Mouse (Mus musculus): Measurements from ENCODE around the gene Crybb1. TPM values are rescaled to one million over a fixed set of nuclear protein-coding genes. Genes with fewer than 3 reads are reported as not detected.

The Crybb1 gene
- total and polyA plus RNA-seq, 2 experiments from 2014 or later, result 5.0 to 10.8 TPM

DNA sequence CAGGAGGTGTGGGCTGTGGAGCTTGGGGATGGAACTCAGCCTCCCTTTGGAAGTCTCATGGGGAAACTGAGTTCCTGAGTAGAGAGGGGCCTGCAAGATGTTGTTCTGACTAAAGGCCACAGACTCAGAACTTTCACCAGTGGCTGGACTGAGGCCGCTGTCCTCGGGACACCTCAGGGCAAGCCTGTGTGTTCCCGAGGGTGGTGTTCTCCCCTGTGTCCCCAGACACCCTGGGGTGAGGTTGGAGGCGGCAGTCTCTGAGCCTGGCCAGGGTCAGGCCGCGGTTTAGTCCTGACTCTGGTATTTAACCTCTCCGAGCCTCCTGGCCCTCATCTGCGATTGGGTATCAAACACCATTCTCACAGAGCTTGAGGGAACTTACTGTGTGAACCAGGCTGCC lies 39.9 kb downstream of the Crybb1 start:
- Histone ChIP-seq H3K4me1 (ENCODE audit: insufficient read depth) (no peaks in the 10 kb centered on the region), H3K9ac (no peak overlapping the region), H3K9me3 (ENCODE audit: low read length) (no peaks in the 10 kb centered on the region), H3K27ac (ENCODE audit: low read depth, low read length) (no peak overlapping the region), H3K27me3 (ENCODE audit: insufficient read depth, low read length) (no peaks in the 10 kb centered on the region), H3K4me2 (ENCODE audit: low read depth) (no peak overlapping the region), H3K36me3 (ENCODE audit: insufficient read depth) (no peaks in the 10 kb centered on the region), H3K4me3 (ENCODE audit: low read depth, low read length) (no peak overlapping the region)
- no peak for DNase-seq
- 61% methylated on average over 8 of the region's 8 CpGs for WGBS
- ATAC-seq, result no peak
- no peak for TF ChIP-seq CTCF (IDR thresholded peaks at IDR 0.05; ENCODE audit: low read depth)

DNA sequence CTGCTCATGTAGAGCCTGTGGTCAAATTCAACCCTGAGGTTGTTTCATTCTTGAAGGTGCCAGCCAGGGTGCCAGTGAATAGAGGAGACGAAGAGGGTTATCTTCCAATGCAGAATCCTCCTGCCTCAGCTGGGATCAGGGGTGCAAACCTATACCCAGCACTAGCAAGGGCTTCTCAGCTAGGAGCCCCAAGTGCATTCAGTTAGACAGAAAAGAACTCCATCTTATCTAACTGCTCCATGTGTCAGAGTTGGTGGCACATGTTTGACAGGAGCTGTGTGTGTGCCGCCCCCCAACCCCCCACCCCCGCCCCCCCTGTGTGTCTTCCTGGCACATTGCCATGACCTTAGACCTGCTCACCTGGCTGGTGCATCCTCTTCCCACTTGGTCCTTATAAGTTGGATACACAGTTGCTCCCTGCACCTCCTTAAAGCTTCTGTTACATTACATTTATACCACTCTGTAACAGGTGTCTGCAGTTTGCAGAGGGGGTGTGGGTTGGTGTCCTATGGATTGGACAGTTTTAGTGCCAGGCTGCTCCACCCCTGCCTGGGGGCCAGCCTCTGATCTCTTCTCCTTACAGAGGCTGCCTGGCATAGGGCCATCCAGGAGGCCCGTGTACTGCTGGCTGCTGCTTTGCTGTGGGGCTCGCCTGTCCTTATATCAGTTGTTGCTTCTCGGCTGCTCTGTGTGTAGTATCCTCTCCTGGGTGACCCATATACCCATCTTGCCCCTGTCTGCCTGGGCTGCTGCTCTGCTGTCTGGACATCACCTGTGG lies 41.0 kb downstream of the Crybb1 start:
- Histone ChIP-seq H3K4me2 (ENCODE audit: low read depth) (no peak overlapping the region), H3K9me3 (ENCODE audit: low read length) (no peaks in the 10 kb centered on the region), H3K36me3 (ENCODE audit: insufficient read depth) (no peaks in the 10 kb centered on the region), H3K27me3 (ENCODE audit: insufficient read depth, low read length) (no peaks in the 10 kb centered on the region), H3K9ac (no peak overlapping the region), H3K4me3 (ENCODE audit: low read depth, low read length) (no peak overlapping the region), H3K4me1 (ENCODE audit: insufficient read depth) (no peaks in the 10 kb centered on the region), H3K27ac (ENCODE audit: low read depth, low read length) (no peak overlapping the region)
- DNase-seq, result no peak
- TF ChIP-seq CTCF (IDR thresholded peaks at IDR 0.05; ENCODE audit: low read depth), result no peak
- 61% methylated on average over 6 of the region's 6 CpGs for WGBS
- ATAC-seq, result no peak

DNA sequence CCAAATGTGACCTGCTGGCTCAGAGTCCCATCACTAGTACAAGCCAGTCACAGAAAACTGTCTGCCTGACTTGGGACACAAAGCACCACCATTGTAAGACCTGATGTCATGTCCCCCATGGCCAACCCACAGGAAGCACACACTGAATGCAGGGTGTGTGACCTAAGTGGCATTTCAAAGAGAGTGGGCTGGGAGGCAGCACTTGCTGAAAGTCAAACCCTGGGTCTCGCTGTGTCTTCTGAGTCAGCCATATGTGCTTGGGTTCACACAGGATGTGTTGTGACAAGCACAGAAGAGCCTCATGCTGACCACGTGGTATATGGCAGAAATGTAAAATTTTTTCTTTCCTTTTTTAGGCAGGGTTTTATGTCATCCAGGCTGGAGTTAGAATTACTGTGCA lies 41.6 kb downstream of the Crybb1 start:
- no peaks in the 10 kb centered on the region for H3K4me1 ChIP-seq (ENCODE audit: insufficient read depth)
- DNase-seq (no peak), ATAC-seq (peak; percentile 69)
- no peaks in the 10 kb centered on the region for H3K9me3 ChIP-seq (ENCODE audit: low read length)
- no peak for TF ChIP-seq CTCF (IDR thresholded peaks at IDR 0.05; ENCODE audit: low read depth)
- no peaks in the 10 kb centered on the region for H3K27me3 ChIP-seq (ENCODE audit: insufficient read depth, low read length)
- H3K9ac ChIP-seq, result no peak overlapping the region
- H3K27ac ChIP-seq (ENCODE audit: low read depth, low read length), result no peak overlapping the region
- no peak overlapping the region for H3K4me2 ChIP-seq (ENCODE audit: low read depth)
- WGBS, result 55% methylated on average over 2 of the region's 2 CpGs
- H3K36me3 ChIP-seq (ENCODE audit: insufficient read depth), result no peaks in the 10 kb centered on the region
- H3K4me3 ChIP-seq (ENCODE audit: low read depth, low read length), result no peak overlapping the region

DNA sequence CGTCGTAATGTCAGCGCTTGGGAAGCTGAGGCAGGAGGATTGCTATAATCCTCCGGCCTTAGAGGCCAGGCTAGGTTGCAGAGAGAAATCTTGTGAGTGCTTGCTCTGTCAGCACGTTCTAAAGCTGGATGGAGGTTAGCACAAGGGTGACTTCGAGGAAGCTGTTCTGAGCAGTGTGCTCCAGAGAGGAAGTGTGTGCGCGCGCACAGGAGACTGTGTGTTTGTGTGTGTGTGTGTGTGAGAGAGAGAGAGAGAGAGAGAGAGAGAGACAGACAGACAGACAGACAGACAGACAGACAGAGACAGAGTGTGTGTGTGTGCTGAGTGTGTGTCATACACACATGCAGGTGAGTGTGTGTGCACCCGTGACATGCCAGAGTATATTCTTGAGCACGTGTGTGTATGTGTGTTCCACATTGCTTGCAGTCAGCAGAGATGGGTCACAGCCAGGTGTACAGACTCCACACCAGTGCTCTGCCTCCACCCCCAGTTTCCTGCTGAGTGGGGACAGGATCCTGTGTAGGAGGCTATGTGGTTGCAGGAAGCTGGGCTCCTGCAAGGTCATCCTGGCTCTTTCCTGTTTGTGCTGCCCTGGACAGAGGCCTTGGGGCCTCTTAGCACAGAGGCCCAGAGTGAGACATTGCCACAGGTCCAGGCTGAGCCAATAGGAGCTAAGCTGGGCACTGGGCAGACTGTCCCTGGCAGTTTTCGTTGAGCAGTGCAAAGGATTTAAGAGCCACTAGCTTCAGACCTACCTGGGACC lies 42.8 kb downstream of the Crybb1 start:
- no peaks in the 10 kb centered on the region for H3K4me1 ChIP-seq (ENCODE audit: insufficient read depth)
- no peak for TF ChIP-seq CTCF (IDR thresholded peaks at IDR 0.05; ENCODE audit: low read depth)
- WGBS, result 91% methylated on average over 12 of the region's 12 CpGs
- no peaks in the 10 kb centered on the region for H3K9me3 ChIP-seq (ENCODE audit: low read length)
- no peak overlapping the region for H3K4me2 ChIP-seq (ENCODE audit: low read depth)
- ATAC-seq (no peak), DNase-seq (no peak)
- no peak overlapping the region for H3K27ac ChIP-seq (ENCODE audit: low read depth, low read length)
- no peak overlapping the region for H3K9ac ChIP-seq
- no peaks in the 10 kb centered on the region for H3K27me3 ChIP-seq (ENCODE audit: insufficient read depth, low read length)
- H3K36me3 ChIP-seq (ENCODE audit: insufficient read depth), result no peaks in the 10 kb centered on the region
- no peak overlapping the region for H3K4me3 ChIP-seq (ENCODE audit: low read depth, low read length)

DNA sequence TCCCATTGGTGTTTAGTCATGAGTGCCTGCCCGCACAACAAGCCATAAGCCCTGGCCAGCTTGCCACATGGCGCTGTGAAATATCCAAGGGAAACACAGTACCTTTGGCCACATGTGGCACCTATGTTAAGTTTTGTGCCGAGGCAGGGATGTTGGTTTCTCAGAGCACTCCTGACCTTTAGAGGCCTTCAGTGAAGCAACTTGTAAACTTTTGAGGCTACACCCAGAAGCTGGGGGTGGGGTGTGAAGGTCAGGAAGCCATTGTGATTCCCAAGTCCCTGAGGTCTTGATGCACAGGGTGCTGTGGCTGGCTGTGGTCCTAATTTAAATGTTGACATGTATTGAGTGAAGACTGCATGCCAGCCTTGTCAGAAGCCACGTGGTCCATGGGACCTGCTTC lies 43.8 kb downstream of the Crybb1 start:
- H3K4me1 ChIP-seq (ENCODE audit: insufficient read depth), result no peaks in the 10 kb centered on the region
- no peak overlapping the region for H3K9ac ChIP-seq
- no peak for TF ChIP-seq CTCF (IDR thresholded peaks at IDR 0.05; ENCODE audit: low read depth)
- no peak overlapping the region for H3K27ac ChIP-seq (ENCODE audit: low read depth, low read length)
- no peak overlapping the region for H3K4me3 ChIP-seq (ENCODE audit: low read depth, low read length)
- 88% methylated on average over 4 of the region's 4 CpGs for WGBS
- no peaks in the 10 kb centered on the region for H3K27me3 ChIP-seq (ENCODE audit: insufficient read depth, low read length)
- no peaks in the 10 kb centered on the region for H3K9me3 ChIP-seq (ENCODE audit: low read length)
- no peak for DNase-seq
- no peaks in the 10 kb centered on the region for H3K36me3 ChIP-seq (ENCODE audit: insufficient read depth)
- ATAC-seq, result no peak
- no peak overlapping the region for H3K4me2 ChIP-seq (ENCODE audit: low read depth)

DNA sequence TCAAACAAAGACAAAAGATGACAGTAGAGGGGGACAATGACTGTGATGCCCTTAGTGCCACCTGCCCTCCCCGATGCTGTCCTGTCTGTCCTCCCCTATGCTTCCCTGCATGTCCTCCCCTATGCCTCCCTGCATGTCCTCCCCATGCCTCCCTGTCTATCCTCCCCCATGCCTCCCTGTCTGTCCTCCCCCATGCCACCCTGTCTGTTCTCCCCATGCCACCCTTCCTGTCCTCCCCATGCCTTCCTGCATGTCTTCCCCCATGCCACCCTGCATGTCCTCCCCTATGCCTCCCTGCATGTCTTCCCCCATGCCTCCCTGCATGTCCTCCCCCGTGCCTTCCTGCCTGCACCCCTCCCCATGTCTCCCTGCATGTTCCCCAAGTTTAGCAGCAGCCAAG lies 44.5 kb downstream of the Crybb1 start:
- DNase-seq (no peak), ATAC-seq (no peak)
- Histone ChIP-seq H3K4me3 (ENCODE audit: low read depth, low read length) (no peak overlapping the region), H3K27ac (ENCODE audit: low read depth, low read length) (no peak overlapping the region), H3K9ac (no peak overlapping the region), H3K9me3 (ENCODE audit: low read length) (no peaks in the 10 kb centered on the region), H3K4me1 (ENCODE audit: insufficient read depth) (no peaks in the 10 kb centered on the region), H3K27me3 (ENCODE audit: insufficient read depth, low read length) (no peaks in the 10 kb centered on the region), H3K36me3 (ENCODE audit: insufficient read depth) (no peaks in the 10 kb centered on the region), H3K4me2 (ENCODE audit: low read depth) (no peak overlapping the region)
- no peak for TF ChIP-seq CTCF (IDR thresholded peaks at IDR 0.05; ENCODE audit: low read depth)
- WGBS, result 82% methylated on average over 2 of the region's 2 CpGs

DNA sequence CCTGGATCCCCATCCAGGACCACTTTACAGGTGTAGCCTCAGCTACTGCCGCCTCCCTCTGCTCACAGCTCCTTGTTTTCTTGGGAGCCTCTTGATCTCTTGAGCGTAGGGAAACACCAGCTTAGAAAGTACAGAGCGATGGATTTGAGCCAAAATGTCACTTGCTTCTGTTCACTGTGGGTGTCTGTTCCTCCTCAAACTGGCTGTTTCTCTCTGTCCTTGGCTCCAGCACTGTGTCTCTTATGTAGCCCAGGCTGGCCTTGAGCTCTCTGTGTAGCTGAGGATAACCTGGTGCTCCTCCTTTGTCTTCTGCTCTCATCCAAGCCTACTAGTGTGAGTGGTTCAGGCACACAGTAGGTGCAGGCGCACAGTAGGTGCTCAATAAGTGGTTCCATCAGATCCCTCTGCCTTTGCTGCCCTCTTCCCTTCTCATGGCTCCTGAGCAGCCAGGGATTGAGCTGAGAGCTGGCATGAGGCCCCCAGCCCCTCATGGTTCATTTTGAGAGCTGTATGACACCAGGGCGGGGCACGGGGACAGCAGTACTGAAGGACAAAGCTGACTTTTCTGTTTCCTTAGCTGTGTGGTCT lies 45.2 kb downstream of the Crybb1 start:
- no peak overlapping the region for H3K27ac ChIP-seq (ENCODE audit: low read depth, low read length)
- H3K4me3 ChIP-seq (ENCODE audit: low read depth, low read length), result no peak overlapping the region
- no peaks in the 10 kb centered on the region for H3K9me3 ChIP-seq (ENCODE audit: low read length)
- no peak for TF ChIP-seq CTCF (IDR thresholded peaks at IDR 0.05; ENCODE audit: low read depth)
- ATAC-seq (no peak), DNase-seq (no peak)
- H3K4me2 ChIP-seq (ENCODE audit: low read depth), result no peak overlapping the region
- H3K36me3 ChIP-seq (ENCODE audit: insufficient read depth), result no peaks in the 10 kb centered on the region
- 86% methylated on average over 6 of the region's 6 CpGs for WGBS
- H3K27me3 ChIP-seq (ENCODE audit: insufficient read depth, low read length), result no peaks in the 10 kb centered on the region
- H3K4me1 ChIP-seq (ENCODE audit: insufficient read depth), result no peaks in the 10 kb centered on the region
- no peak overlapping the region for H3K9ac ChIP-seq

Data from forebrain, postnatal 0 days (tissue).